Mouse (Mus musculus) cortical plate, adult 2 months (tissue): ENCODE data around the gene Fau.

Experiments used
- CTCF ChIP-seq: fragments of 200-500 bp; IDR thresholded peaks from 2 replicates; pipeline ENCODE4 v1.5.1; 2011; ENCODE audit warnings: mild to moderate bottlenecking, control low read depth, low read length; ENCODE audit not compliant: insufficient read depth; ENCODE audit errors: extremely low read depth
- POLR2A ChIP-seq: fragments of 200-500 bp; IDR thresholded peaks from 2 replicates; pipeline ENCODE4 v1.6.1; 2011; ENCODE audit warnings: mild to moderate bottlenecking, low read length, control low read depth; ENCODE audit not compliant: insufficient read depth; ENCODE audit errors: extremely low read depth

DNA sequence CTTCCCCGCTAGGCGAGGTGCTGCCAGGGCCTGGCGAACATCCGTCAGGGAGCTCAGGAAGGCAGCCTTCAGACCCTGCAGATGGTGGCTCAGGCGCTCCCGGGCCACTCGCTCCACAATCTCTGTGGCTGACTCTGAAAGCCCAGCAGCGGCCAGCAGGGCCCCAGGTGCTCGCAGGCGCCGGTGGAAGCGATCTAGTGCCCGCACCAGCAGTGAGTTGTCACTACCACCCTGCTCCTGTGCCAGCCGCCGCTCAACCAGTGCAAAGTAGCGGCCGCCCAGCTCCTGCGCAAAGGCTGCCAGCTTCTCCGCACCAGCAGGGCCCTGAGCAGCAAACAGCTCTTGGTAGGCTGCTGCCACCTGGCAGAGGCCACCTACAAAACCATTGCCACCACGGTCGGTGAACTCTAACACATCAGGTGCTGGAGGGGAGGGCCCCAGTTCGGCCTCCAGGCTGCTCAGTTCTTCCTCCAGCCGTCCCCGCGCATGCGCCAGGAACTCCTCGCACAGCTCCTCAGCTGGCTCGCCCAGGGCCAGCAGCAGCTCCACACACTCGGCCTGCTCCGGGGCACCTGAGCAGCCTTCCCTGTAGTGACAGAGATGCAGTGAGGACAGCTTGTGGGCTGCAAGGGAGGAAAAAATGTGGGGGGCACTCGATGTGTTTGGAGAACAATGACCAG lies 13.1 kb downstream of the Fau start:
- TF ChIP-seq POLR2A: no peak
- no peak for TF ChIP-seq CTCF
